Mouse (Mus musculus) hindbrain, embryonic 11.5 days (tissue): Measurements from ENCODE around the gene Smarcal1. TPM values are rescaled to one million over a fixed set of nuclear protein-coding genes. Genes with fewer than 3 reads are reported as not detected.

Experiments
- ATAC-seq: fragments of 200-750 bp; cut with Nextera tagmentation; 2 replicates; pipeline ENCODE4 v1.8.0; 2017; ENCODE audit warnings: mild to moderate bottlenecking, moderate TSS enrichment, moderate library complexity; ENCODE audit not compliant: low FRiP score
- DNase-seq: peaks from one replicate; pipeline ENCODE4 v3.0.0-alpha.2; 2015; ENCODE audit warnings: low spot score
- H3K27ac ChIP-seq: fragments of 300-500 bp; sonication (generic); 2 replicates; pipeline ENCODE4 v1.5.1; 2014; ENCODE audit warnings: mild to moderate bottlenecking, low read depth, low read length
- H3K27me3 ChIP-seq: fragments of 300-500 bp; sonication (generic); 2 replicates; pipeline ENCODE4 v1.6.1; 2014; ENCODE audit warnings: mild to moderate bottlenecking, low read length, moderate library complexity, mixed read lengths; ENCODE audit not compliant: control insufficient read depth, insufficient read depth
- H3K36me3 ChIP-seq: fragments of 300-500 bp; sonication (generic); 2 replicates; pipeline ENCODE4 v1.6.1; 2014; ENCODE audit warnings: mild to moderate bottlenecking, low read length, moderate library complexity, mixed read lengths; ENCODE audit not compliant: control insufficient read depth, insufficient read depth
- H3K4me1 ChIP-seq: fragments of 300-500 bp; sonication (generic); replicated peaks from 2 replicates; pipeline ENCODE4 v1.6.1; 2014; ENCODE audit warnings: low read length, mixed read lengths; ENCODE audit not compliant: control insufficient read depth, insufficient read depth
- H3K4me2 ChIP-seq: fragments of 300-500 bp; sonication (generic); replicated peaks from 2 replicates; pipeline ENCODE4 v1.6.1; 2014; ENCODE audit warnings: mild to moderate bottlenecking, low read depth, low read length
- H3K4me3 ChIP-seq: fragments of 300-500 bp; sonication (generic); 2 replicates; pipeline ENCODE4 v1.5.1; 2014; ENCODE audit warnings: low read depth, low read length
- H3K9ac ChIP-seq: fragments of 300-500 bp; sonication (generic); 2 replicates; pipeline ENCODE4 v1.6.1; 2014; ENCODE audit warnings: low read depth, low read length
- H3K9me3 ChIP-seq: fragments of 300-500 bp; sonication (generic); 2 replicates; pipeline ENCODE4 v1.6.1; 2016; ENCODE audit warnings: low read length; ENCODE audit not compliant: control insufficient read depth
- WGBS: fragments of 180-500 bp; shearing (Covaris S2); extraction: QIAGEN DNeasy Blood & Tissue Kit; methylation state at CpG from one replicate; pipeline ENCODE4 v1.1.7; 2014; 5-methylcytosine and 5-hydroxymethylcytosine counted together
- polyA plus RNA-seq: library from polyadenylated mRNA; unstranded; fragments of >200 nt; fragmentation: Nextera tagmentation; extraction: Ambion mirVana; gene quantifications from 2 replicates; pipeline ENCODE4 v1.2.1, GENCODE M21; 2014

Gene Smarcal1
- polyA plus RNA-seq, result 32.1 and 33.6 TPM in 2 replicates

DNA sequence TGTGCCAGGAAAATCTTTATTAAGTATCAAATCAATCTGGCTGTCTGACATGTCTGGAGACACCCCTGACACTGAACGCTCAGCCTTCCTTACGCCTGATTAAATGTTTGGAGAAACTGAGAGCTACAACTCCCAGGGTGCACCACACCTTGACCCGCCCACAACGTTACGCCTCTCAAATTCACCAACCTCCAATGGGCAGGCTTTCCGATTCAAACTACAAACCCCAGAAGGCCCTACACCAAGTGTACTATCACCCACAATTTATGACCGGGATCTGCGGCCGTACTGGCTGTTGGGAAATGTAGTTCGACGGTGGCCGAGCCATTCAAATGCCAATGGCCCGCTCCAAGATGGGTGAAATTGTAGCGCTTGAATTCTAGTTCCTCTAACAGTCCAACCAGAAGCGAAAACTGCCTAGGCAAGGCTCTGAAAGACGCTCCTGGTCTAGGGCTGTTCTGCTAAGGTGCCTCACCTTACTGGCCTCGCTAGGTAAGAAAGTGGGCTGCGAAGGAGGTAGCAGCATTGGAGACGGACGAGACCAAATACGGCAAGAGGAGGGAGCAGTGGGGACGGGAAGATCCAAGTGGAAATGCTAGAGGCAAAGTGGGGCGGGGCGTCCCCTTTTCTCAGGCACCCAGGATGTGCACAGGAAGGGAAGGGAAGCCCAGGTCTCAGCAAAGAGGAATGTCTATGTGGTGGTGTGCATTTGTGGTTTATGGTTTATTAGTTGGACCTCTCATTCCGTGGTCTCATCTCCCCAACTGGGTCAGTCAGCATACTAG, at the start of gene Smarcal1:
Smarcal1 (plus strand) TSS at position 305 of the 785 bp plus-strand sequence.
- peak; percentile 96 for DNase-seq
- Histone ChIP-seq H3K4me1 (no peaks in the 10 kb centered on the region), H3K27ac (peak within 1 kb of the TSS; percentile 68; the same call in 1 of the 2 replicates), H3K4me2 (peak within 1 kb of the TSS; percentile 49), H3K4me3 (peak within 1 kb of the TSS; percentile 70), H3K36me3 (0 out of 2 replicates have a peak, but pooled peaks cover 2% of the 10 kb centered on the region), H3K9ac (peak within 1 kb of the TSS; percentile 72), H3K27me3 (no peaks in the 10 kb centered on the region), H3K9me3 (no peaks in the 10 kb centered on the region)
- WGBS, result under 1% methylated on average over 25 of the region's 25 CpGs
- ATAC-seq, result peak; percentile 99

DNA sequence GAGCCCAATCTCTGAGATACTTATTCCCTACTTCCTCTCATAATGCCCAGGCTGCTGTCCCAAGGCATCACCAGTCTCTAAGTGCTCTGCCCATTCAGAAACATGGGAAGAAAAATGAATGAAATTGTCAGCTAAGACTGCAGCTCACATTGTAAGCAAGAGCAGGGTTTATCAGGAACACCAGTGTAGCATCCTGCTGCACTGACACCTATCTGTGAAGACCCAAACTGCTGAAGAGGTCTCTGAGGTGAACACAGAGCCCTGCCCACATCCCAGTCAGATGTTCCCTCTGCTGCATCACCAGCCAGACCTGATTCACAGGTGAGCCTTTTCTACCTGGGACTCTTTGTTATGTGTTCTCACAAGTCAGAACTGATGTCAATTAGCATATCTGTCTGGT, 49.6 kb upstream of the Smarcal1 start:
- no peak overlapping the region for H3K4me3 ChIP-seq

DNA sequence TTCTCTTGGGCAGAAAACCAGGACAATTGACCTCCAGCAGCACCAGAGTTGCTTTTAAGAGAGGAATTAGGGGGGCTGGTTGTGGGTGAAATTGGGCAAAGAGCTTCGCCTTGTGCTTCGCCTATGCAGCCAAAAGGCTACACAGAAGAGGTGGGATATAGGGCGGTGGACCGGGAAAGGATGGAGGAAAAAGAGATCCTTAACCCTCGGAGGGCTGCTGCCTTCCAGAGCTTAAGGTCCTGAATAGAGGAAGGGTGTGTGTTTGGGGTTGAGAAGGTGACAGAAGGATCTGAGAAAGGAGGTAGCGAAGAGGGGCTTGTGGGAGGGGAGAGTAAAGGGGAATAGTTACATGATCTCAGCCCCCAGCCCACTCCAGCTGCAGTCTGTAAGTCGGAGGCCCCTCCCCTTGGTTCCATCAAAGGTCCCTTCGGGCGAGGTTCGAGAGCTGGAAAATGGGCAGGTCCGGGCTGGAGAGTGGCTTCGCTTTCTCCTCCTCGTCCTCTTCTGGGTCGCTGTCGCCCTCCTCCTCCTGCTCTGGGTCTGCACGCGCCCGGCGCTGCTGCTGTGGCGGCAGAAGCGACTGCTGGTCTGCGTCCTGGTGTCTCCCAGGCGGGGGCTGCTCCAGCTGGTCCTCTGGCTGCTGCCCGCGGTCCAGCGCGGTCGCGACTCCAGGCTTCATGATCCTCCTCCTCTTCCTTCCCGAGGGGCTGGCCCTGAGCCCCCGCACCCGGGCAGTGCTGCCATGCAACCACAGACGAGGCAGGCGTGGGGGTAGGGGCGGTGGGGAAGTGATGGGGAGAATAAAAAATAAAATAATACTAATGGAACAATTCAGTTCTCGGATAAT, 47.1 kb upstream of the Smarcal1 start:
- peak; percentile 81 for ATAC-seq
- Histone ChIP-seq H3K4me1 (no peaks in the 10 kb centered on the region), H3K4me3 (peak overlapping the region; percentile 33), H3K4me2 (peak overlapping the region; percentile 59), H3K27me3 (peaks cover 6% of the 10 kb centered on the region), H3K36me3 (no peaks in the 10 kb centered on the region), H3K27ac (peak overlapping the region; percentile 18; the same call in 1 of the 2 replicates), H3K9ac (peak overlapping the region; percentile 46), H3K9me3 (no peaks in the 10 kb centered on the region)
- peak; percentile 61 for DNase-seq
- 3% methylated on average over 34 of the region's 36 CpGs for WGBS

More for the DNA sequence above, 49.6 kb upstream of the Smarcal1 start:
- no peak for DNase-seq
- Histone ChIP-seq H3K4me1 (no peaks in the 10 kb centered on the region), H3K9me3 (no peaks in the 10 kb centered on the region), H3K4me2 (no peak overlapping the region), H3K9ac (no peak overlapping the region), H3K36me3 (no peaks in the 10 kb centered on the region), H3K27ac (no peak overlapping the region), H3K27me3 (peaks cover 6% of the 10 kb centered on the region)
- ATAC-seq, result no peak

DNA sequence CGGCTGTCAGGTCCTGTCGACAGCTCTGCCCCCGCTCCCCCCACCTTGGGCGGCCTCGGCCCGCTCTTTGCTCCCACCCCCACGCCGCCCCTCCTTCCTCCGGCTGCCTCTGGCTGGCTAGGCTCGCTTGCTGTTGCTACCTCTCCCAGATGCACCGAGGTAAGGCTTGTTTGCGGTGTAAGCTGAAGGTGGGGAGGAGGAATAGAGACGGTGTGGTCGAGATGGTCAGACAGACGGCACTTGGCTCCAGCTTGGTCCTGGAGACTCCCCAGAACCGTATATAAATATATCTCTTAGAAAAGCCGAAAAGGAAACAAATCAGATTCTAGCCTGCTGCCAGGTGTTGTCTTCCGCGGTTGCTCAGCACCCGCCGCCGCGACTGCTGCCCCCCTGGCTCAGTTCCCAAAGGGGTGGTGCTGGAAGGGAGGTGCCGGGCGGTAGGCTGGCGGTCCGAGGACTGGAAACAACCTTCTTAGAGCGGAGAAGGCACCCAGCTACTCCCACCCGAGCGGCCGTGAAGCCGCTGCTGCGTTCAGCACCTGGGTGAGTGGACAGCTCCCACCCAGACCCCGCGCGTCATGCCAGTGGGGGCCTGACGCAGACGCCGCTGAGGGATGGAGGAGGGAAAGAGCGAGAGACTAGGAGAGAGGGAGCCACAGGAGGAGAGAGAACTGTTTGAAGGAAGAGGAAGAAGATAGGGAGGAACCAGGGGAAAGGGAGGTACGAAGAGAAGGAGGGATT, 46.3 kb upstream of the Smarcal1 start, which contains the start of gene March4:
March4 (minus strand) TSS at position 320 of the 741 bp plus-strand sequence.
- WGBS, result 1% methylated on average over 41 of the region's 41 CpGs
- peak; percentile 76 for ATAC-seq
- Histone ChIP-seq H3K36me3 (no peaks in the 10 kb centered on the region), H3K9me3 (no peaks in the 10 kb centered on the region), H3K4me3 (peak within 1 kb of the TSS; percentile 33), H3K9ac (peak within 1 kb of the TSS; percentile 46), H3K27me3 (peaks cover 6% of the 10 kb centered on the region), H3K4me2 (peak within 1 kb of the TSS; percentile 59), H3K27ac (peak within 1 kb of the TSS; percentile 18), H3K4me1 (no peaks in the 10 kb centered on the region)
- peak; percentile 82 for DNase-seq

DNA sequence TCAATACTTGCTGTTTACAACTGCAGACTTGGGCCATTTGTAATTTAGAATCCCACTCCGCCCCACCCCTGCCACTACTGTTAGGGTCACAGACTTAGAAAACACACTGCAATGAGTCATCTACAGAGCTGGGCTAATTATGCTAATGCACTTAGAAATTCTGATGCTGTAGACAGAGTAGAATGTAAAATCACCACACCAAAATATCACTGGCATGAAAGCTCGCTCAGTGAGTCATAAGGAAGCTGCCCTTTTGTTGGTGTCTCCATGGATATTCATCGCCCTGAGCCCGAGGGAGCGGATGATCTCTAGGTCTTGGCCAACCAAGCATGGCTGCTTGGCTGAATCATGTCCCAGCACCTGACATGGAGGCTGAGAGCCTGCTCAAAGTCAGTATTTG, 44.8 kb upstream of the Smarcal1 start:
- no peaks in the 10 kb centered on the region for H3K4me1 ChIP-seq
- peaks cover 6% of the 10 kb centered on the region for H3K27me3 ChIP-seq
- WGBS, result 76% methylated on average over 5 of the region's 5 CpGs
- H3K27ac ChIP-seq, result no peak overlapping the region
- ATAC-seq (no peak), DNase-seq (no peak)
- H3K9me3 ChIP-seq, result no peaks in the 10 kb centered on the region
- H3K9ac ChIP-seq, result no peak overlapping the region
- no peak overlapping the region for H3K4me2 ChIP-seq
- no peaks in the 10 kb centered on the region for H3K36me3 ChIP-seq
- H3K4me3 ChIP-seq, result no peak overlapping the region

GRCm38 (mm10) chr1:72550317-72550716, 32.7 kb upstream of the Smarcal1 start:
- no peaks in the 10 kb centered on the region for H3K36me3 ChIP-seq
- DNase-seq (no peak), ATAC-seq (no peak)
- no peak overlapping the region for H3K4me2 ChIP-seq
- H3K4me3 ChIP-seq, result no peak overlapping the region
- no peaks in the 10 kb centered on the region for H3K4me1 ChIP-seq
- H3K27me3 ChIP-seq, result no peaks in the 10 kb centered on the region
- no peak overlapping the region for H3K9ac ChIP-seq
- WGBS, result 89% methylated on average over 2 of the region's 2 CpGs
- no peaks in the 10 kb centered on the region for H3K9me3 ChIP-seq
- no peak overlapping the region for H3K27ac ChIP-seq

DNA sequence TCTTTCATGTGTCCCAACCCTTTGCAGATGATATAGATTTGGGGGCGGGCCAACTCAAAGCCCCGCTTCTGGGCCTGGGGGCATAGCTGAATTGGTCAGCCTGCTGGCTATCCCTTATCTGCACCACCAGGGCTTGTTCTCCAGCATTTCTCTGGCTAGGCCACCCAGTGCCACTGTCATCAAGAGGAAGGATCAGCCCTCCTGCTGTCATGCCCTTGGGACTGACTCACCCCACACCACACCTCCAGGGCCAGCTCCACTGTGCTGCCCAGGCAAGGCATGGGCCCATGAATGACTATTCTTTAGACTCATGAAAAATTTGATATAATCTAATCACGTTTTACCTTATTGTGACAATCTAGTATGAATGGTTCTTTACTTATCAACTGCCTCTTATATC, 26.6 kb upstream of the Smarcal1 start:
- H3K9me3 ChIP-seq, result no peaks in the 10 kb centered on the region
- no peak overlapping the region for H3K4me2 ChIP-seq
- H3K27ac ChIP-seq, result no peak overlapping the region
- no peak for DNase-seq
- H3K4me3 ChIP-seq, result no peak overlapping the region
- H3K27me3 ChIP-seq, result no peaks in the 10 kb centered on the region
- no peak for ATAC-seq
- 93% methylated on average over 3 of the region's 3 CpGs for whole genome bisulfite sequencing
- no peak overlapping the region for H3K9ac ChIP-seq
- no peaks in the 10 kb centered on the region for H3K36me3 ChIP-seq
- no peaks in the 10 kb centered on the region for H3K4me1 ChIP-seq

- Histone ChIP-seq H3K9me3 (no peaks in the 10 kb centered on the region), H3K27ac (no peak overlapping the region), H3K36me3 (no peaks in the 10 kb centered on the region), H3K4me1 (no peaks in the 10 kb centered on the region), H3K4me3 (no peak overlapping the region), H3K27me3 (no peaks in the 10 kb centered on the region), H3K9ac (no peak overlapping the region), H3K4me2 (no peak overlapping the region)
- DNase-seq (no peak), ATAC-seq (no peak)
- WGBS, result 50% methylated on average over 2 of the region's 2 CpGs
Measured at GRCm38 (mm10) chr1:72558625-72559024, 24.4 kb upstream of the Smarcal1 start.
